Mouse (Mus musculus): ENCODE results near the gene Ndufb3.
A peak's percentile ranks its signal among the peaks of the same experiment; 100 is the strongest.
"Not testable (repeated sequence)": the region's sequence is repeated elsewhere in the genome, so short reads cannot be mapped to it uniquely, and the experiment has no call there.

The Ndufb3 gene

DNA sequence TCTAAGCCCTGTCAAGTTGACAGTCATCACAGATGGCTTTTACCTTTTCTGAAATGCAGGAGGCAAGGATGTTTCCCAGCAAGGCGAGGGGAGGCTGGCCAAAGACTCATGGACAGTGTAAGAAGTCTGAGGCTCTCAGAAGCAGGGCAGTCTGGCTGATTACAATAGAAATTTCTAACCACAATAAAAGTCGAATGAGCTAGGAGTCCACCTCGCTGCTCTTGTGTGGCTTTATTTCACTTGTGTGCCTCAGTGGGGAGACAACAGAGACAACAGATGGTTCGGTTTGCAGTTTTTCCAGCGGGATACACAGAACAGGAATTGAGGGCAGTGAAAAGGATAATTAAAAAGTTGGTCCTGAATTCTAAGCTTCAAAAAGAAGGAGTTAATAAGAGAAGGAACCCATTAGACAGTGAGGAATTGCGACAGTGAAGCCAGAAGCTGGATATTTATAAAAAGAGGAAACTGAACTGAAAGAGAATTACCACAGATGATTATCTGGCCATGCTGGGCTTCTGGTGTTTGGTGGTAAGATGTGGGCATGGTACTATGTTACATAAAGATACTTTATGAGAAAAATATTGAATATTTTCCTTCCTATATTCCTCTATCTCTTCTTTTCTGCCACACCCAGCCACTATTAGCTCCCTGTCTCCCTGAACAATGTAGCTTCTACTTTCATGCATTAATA is 31.9 kb downstream of the Ndufb3 start:
- DNase-seq: peak; percentile 33 to 39

DNA sequence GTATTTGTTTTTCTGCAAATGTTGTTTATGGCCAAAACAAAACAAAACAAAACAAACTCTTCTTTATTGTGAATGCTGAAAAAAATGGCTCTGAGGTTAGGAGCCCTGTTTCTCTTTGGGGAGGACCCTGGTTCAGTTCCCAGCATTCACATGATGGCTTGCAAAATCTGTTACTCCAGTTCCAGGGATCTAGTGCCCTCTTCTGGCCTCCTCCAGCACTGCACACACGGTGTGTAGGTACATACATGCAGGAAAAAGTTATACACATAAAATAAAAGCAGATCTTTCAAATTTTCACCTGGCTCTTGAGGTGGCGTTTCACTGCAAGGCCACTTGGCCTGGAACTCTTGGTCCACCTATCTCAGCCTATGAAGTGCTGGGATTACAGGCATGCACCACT is 32.6 kb downstream of the Ndufb3 start:
- DNase-seq: peak in 1 of 2 experiments; percentile 16

DNA sequence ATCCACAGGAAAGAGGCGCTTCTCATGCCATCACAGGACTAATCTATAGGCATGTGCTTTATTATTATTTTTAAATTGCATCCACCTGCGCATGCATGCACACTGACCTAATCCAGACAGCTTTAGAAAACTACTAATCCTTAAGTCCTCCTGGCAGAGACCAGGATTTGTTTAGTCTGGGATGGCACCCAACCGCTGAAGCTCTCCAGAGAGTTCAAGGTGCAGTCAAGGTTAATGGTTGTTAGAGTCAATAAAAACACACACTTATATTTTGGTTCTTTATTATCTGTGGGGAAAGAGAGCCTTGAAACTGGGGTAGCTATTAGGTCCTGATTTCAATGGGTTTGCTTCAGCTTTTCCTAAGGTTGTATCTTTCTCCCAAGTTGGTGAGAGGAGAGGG is 35.1 kb downstream of the Ndufb3 start:
- peak in 1 of 2 experiments; percentile 9 for DNase-seq

DNA sequence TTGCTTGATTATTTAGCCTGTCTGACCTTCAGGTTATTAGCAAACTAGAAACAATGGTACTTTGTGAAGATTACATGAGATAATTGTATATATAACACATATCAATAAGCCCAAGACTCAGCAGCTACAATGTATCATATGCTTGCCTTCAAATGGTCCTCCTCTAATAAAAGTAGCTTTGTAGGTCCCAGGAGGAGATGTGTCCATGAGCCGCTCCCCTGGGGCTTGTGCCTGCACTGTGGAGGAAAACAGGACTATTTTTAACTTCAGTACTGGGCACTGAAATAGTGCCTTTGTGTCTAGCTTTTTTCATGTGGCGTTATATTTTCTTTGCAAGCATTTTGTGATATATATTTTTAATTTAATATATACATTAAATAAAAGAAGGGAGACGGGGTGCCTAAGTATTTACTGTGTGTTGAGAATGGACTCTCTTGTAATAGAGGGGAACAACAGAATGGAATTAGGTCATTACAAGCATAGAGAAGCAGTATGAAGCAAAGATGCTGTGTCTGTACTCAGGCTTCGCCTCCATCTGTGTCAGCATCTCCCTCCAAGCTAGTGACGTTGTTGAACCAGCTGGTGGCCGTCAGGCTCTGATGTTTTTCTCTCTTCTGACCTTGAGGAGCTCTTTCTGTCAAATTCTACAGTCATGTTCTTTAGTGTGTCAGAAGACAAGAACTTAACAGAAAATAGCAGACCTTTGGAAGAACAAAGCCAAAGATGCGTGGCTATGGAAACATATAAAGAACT is 36.0 kb downstream of the Ndufb3 start:
- DNase-seq: peak; percentile 65 to 74

DNA sequence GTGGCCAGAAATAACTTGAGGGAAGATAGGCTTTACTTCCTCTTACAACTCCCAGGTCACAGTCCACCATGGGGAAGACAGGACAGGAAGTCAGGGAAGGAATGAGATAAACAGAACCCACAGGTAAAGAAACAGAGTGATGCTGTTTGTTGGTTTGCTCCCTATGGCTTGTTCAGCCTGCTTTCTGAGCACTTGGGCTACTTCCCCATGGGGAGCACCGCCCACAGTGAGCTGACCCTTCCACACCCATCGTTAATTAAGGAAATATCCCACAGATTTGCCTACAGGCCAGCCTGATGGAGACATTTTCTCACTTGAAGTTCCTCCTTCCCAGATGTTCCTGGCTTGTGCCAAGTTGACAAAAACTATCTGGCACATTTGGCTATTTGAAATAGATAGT is 42.7 kb downstream of the Ndufb3 start:
- not testable (repeated sequence) for DNase-seq
